Mouse (Mus musculus) brain, embryonic 14.5 days (tissue): ENCODE results near the gene C2cd2.

Source experiments
- CTCF ChIP-seq: fragments of 200-500 bp; IDR thresholded peaks from 2 replicates; pipeline ENCODE4 v1.5.1; 2012; ENCODE audit warnings: inconsistent platforms, mild to moderate bottlenecking, moderate library complexity, borderline replicate concordance; ENCODE audit not compliant: insufficient read depth, insufficient read length; ENCODE audit errors: extremely low read depth
- POLR2A ChIP-seq: fragments of 200-500 bp; IDR thresholded peaks from 2 replicates; pipeline ENCODE4 v1.6.1; 2012; ENCODE audit warnings: mild to moderate bottlenecking, inconsistent platforms, borderline replicate concordance; ENCODE audit not compliant: poor library complexity, insufficient read depth, insufficient read length, severe bottlenecking; ENCODE audit errors: extremely low read depth

- TF ChIP-seq POLR2A (no peak), CTCF (no peak)
Observed at GRCm38 (mm10) chr16:97977277-97977676, 14.9 kb upstream of the C2cd2 start.
